Mouse (Mus musculus): ENCODE results near the gene Tlr2.

GRCm38 (mm10) chr3:83823774-83824173 is 17.8 kb downstream of the Tlr2 start:
- no peak for TF ChIP-seq CTCF (IDR thresholded peaks at IDR 0.05; ENCODE audit: borderline replicate concordance, extremely low read depth, insufficient read depth, insufficient read length)
- TF ChIP-seq POLR2A (IDR thresholded peaks at IDR 0.05; ENCODE audit: borderline replicate concordance, extremely low read depth, insufficient read depth, insufficient read length, poor library complexity, severe bottlenecking): no peak

Measured in brain, embryonic 14.5 days (tissue).